1 mouse cellular context compared by ENCODE assay signal in genomic region chr9:13794756-13795155, GRCm38 (mm10).
A peak's percentile ranks its signal among the peaks of the same experiment; 100 is the strongest.
TF ChIP-seq lines count a peak whose summit lies in the region.

No protein-coding gene starts in this region.

TF ChIP-seq in MEL, 35 proteins besides CTCF, POLR2A, EP300 and RAD21 (continued from another document):
- TF ChIP-seq MEF2A (IDR thresholded peaks at IDR 0.05; ENCODE audit: extremely low read depth, insufficient replicate concordance, low read depth, low read length, poor library complexity, severe bottlenecking) (no peak), NELFE (IDR thresholded peaks at IDR 0.05; ENCODE audit: low read depth, low read length) (no peak), USF2 (IDR thresholded peaks at IDR 0.05; ENCODE audit: borderline replicate concordance in 1 of 2, insufficient read depth in 1 of 2, low read depth in 1 of 2, low read length in 2 of 2) (no peak), ZKSCAN1 (IDR thresholded peaks at IDR 0.05; ENCODE audit: low read depth, low read length) (no peak), MYB (IDR thresholded peaks at IDR 0.05; ENCODE audit: low read depth, low read length) (no peak), MAFK (IDR thresholded peaks at IDR 0.05; ENCODE audit: borderline replicate concordance, low read depth, low read length) (no peak), SMC3 (IDR thresholded peaks at IDR 0.05; ENCODE audit: low read depth, low read length) (no peak), MAX (IDR thresholded peaks at IDR 0.05; ENCODE audit: low read length) (peak; percentile 49; the same call in 1 of the 2 replicates), ZMIZ1 (IDR thresholded peaks at IDR 0.05; ENCODE audit: low read depth, low read length) (no peak), ETS1 (IDR thresholded peaks at IDR 0.05; ENCODE audit: low read depth, low read length) (no peak; the same call in 1 of the 2 replicates), ZNF384 (IDR thresholded peaks at IDR 0.05; ENCODE audit: low read depth, low read length) (no peak), MYC (IDR thresholded peaks at IDR 0.05; ENCODE audit: low read depth, low read length) (no peak), NRF1 (IDR thresholded peaks at IDR 0.05; ENCODE audit: insufficient read depth, low read depth, low read length, poor library complexity, severe bottlenecking) (no peak), TCF12 (IDR thresholded peaks at IDR 0.05; ENCODE audit: low read depth, low read length) (peak; percentile 72; the same call in 1 of the 2 replicates), GATA1 (IDR thresholded peaks at IDR 0.05; ENCODE audit: low read depth, low read length) (peak; percentile 75), E2F4 (IDR thresholded peaks at IDR 0.05; ENCODE audit: borderline replicate concordance, low read depth, low read length) (no peak), POLR2AphosphoS2 (IDR thresholded peaks at IDR 0.05; ENCODE audit: low read length) (no peak), HCFC1 (IDR thresholded peaks at IDR 0.05; ENCODE audit: low read depth, low read length) (no peak), ZC3H11A (IDR thresholded peaks at IDR 0.05; ENCODE audit: low read depth, low read length) (no peak), MXI1 (IDR thresholded peaks at IDR 0.05; ENCODE audit: low read depth, low read length) (no peak), RCOR1 (IDR thresholded peaks at IDR 0.05; ENCODE audit: low read depth, low read length) (peak; percentile 28; the same call in 1 of the 2 replicates)
TF ChIP-seq in MEL: peak in this region for 6.
